Mouse (Mus musculus) embryo, embryonic 11.5 days (tissue): ENCODE measurements at regions not wholly inside any gene's neighbourhood (a gene's known extent, or its start where the extent isn't known, plus 50 kb on each side); places are given as distances from the start of the nearest gene placed in this dataset.

ENCODE experiments used
- DNase-seq: peaks from one replicate; pipeline ENCODE4 v3.0.0-alpha.2; 2012; ENCODE audit warnings: low read depth, low spot score

GRCm38 (mm10) chr10:19078047-19078446 is 62.6 kb upstream of the Tnfaip3 start:
- no peak for DNase-seq

- no peak for DNase-seq
Measured at GRCm38 (mm10) chr10:19068377-19068776, 52.9 kb upstream of the Tnfaip3 start.

DNA sequence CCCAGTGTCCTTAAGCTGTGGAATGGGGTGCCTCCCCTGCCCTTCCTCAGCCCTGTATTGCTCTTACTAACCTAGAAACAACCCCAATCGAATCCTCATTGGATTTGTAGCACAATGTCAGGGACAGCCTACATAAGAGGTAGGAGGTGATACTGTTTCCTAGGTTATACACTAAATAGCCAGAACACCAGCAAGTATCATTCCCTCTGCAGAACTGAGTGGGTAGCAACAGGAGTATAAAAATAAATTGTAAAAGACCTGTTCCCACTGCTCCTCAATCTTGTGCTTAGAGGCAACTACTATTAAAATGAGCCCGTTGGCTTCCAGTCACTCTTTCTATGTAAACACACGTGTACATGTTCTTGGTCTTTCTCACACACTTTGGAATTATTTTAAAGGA is 52.2 kb upstream of the Tnfaip3 start:
- no peak for DNase-seq

- DNase-seq = no peak
Measured at GRCm38 (mm10) chr10:19066821-19067350, 51.4 kb upstream of the Tnfaip3 start.
